Mouse (Mus musculus): ENCODE results near the gene Peak1. TPM values are rescaled to one million over a fixed set of nuclear protein-coding genes. Genes with fewer than 3 reads are reported as not detected.

The Peak1 gene
- polyA plus RNA-seq, 1 experiment from 2014 or later = 5.5 TPM

GRCm38 (mm10) chr9:56418738-56419239 lies 922 bp upstream of the Peak1 start:
- peak; percentile 37 for ATAC-seq
- Histone ChIP-seq H3K9me3 (ENCODE audit: control insufficient read depth, low read length) (no peaks in the 10 kb centered on the region), H3K36me3 (ENCODE audit: control insufficient read depth, insufficient read depth) (no peaks in the 10 kb centered on the region), H3K27me3 (replicated peaks; ENCODE audit: control insufficient read depth, insufficient read depth, low read length) (no peaks in the 10 kb centered on the region), H3K4me2 (ENCODE audit: low read length) (peak overlapping the region; percentile 87), H3K4me1 (replicated peaks; ENCODE audit: control insufficient read depth, insufficient read depth, low read length) (peaks cover 35% of the 10 kb centered on the region), H3K27ac (ENCODE audit: low read length) (peak overlapping the region; percentile 98), H3K9ac (replicated peaks; ENCODE audit: low read depth, low read length) (peak overlapping the region; percentile 86), H3K4me3 (replicated peaks; ENCODE audit: low read length) (peak overlapping the region; percentile 78)
- WGBS = 0% methylated on average over 11 of the region's 11 CpGs

DNA sequence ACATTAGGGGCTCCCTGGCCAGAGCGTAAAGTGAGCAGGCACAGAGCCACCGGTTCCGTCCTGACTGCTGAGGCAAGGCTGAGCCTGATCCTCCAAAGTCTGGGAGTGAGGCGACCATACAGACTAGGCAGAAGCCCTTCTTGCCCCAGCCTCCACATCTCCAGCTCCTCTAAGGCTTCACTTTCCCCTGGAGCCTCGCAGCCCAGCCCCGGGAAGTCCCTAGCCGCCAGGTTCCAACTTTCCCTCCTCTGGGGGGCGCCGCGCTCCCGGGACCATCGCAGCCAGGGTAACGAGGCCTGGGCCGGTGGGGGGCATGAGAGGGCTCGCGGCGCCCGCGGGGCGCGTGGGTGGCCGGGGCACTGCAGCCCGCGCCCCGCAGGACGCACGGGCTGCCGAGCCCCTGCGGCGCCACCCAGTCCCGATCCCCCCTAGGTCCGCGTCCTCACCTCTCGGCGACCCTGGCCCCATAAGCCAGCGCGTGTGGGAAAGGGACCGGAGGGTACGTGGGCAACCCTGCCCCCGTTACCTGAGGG lies 386 bp downstream of the Peak1 start:
- H3K27me3 ChIP-seq (replicated peaks; ENCODE audit: control insufficient read depth, insufficient read depth, low read length) = no peaks in the 10 kb centered on the region
- H3K4me3 ChIP-seq (replicated peaks; ENCODE audit: low read length) = peak overlapping the region; percentile 78
- H3K4me2 ChIP-seq (ENCODE audit: low read length) = peak overlapping the region; percentile 87
- peak overlapping the region; percentile 76 for H3K9ac ChIP-seq (replicated peaks; ENCODE audit: low read depth, low read length)
- ATAC-seq = peak; percentile 29; the same call in 1 of the 2 replicates
- H3K9me3 ChIP-seq (ENCODE audit: control insufficient read depth, low read length) = no peaks in the 10 kb centered on the region
- H3K27ac ChIP-seq (ENCODE audit: low read length) = peak overlapping the region; percentile 83
- H3K36me3 ChIP-seq (ENCODE audit: control insufficient read depth, insufficient read depth) = no peaks in the 10 kb centered on the region
- under 1% methylated on average over 40 of the region's 40 CpGs for WGBS
- H3K4me1 ChIP-seq (replicated peaks; ENCODE audit: control insufficient read depth, insufficient read depth, low read length) = peaks cover 28% of the 10 kb centered on the region

GRCm38 (mm10) chr9:56415935-56416607 lies 1.8 kb downstream of the Peak1 start:
- H3K4me1 ChIP-seq (replicated peaks; ENCODE audit: control insufficient read depth, insufficient read depth, low read length) = peaks cover 24% of the 10 kb centered on the region
- H3K4me3 ChIP-seq (replicated peaks; ENCODE audit: low read length) = no peak overlapping the region
- no peaks in the 10 kb centered on the region for H3K9me3 ChIP-seq (ENCODE audit: control insufficient read depth, low read length)
- no peak overlapping the region for H3K4me2 ChIP-seq (ENCODE audit: low read length)
- H3K9ac ChIP-seq (replicated peaks; ENCODE audit: low read depth, low read length) = no peak overlapping the region
- 48% methylated on average over 4 of the region's 4 CpGs for WGBS
- no peak overlapping the region for H3K27ac ChIP-seq (ENCODE audit: low read length)
- H3K27me3 ChIP-seq (replicated peaks; ENCODE audit: control insufficient read depth, insufficient read depth, low read length) = no peaks in the 10 kb centered on the region
- no peak for ATAC-seq
- H3K36me3 ChIP-seq (ENCODE audit: control insufficient read depth, insufficient read depth) = no peaks in the 10 kb centered on the region

DNA sequence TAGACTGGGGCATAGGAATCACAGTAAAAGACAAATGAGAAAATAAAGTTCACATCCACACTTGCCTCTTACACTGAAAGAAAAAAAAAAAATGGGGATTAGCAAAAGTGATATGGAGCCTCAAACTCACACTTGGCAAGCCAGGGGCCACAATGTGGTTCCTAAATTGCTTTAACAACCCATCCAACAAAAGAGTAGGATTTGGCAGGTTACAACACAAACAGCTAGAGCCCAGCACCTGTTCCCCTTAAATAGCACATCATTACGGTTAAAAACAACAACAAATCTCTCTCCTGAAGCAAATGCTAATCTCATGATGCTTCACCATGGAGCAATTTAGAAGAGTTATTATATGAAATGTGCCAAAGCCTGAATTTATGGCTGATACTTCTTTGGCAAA lies 2.5 kb downstream of the Peak1 start:
- H3K27me3 ChIP-seq (replicated peaks; ENCODE audit: control insufficient read depth, insufficient read depth, low read length) = no peaks in the 10 kb centered on the region
- 29% methylated on average over 1 of the region's 1 CpGs for WGBS
- no peak overlapping the region for H3K9ac ChIP-seq (replicated peaks; ENCODE audit: low read depth, low read length)
- peaks cover 19% of the 10 kb centered on the region for H3K4me1 ChIP-seq (replicated peaks; ENCODE audit: control insufficient read depth, insufficient read depth, low read length)
- H3K27ac ChIP-seq (ENCODE audit: low read length) = no peak overlapping the region
- H3K4me2 ChIP-seq (ENCODE audit: low read length) = no peak overlapping the region
- H3K9me3 ChIP-seq (ENCODE audit: control insufficient read depth, low read length) = no peaks in the 10 kb centered on the region
- ATAC-seq = no peak
- no peak overlapping the region for H3K4me3 ChIP-seq (replicated peaks; ENCODE audit: low read length)
- H3K36me3 ChIP-seq (ENCODE audit: control insufficient read depth, insufficient read depth) = no peaks in the 10 kb centered on the region

DNA sequence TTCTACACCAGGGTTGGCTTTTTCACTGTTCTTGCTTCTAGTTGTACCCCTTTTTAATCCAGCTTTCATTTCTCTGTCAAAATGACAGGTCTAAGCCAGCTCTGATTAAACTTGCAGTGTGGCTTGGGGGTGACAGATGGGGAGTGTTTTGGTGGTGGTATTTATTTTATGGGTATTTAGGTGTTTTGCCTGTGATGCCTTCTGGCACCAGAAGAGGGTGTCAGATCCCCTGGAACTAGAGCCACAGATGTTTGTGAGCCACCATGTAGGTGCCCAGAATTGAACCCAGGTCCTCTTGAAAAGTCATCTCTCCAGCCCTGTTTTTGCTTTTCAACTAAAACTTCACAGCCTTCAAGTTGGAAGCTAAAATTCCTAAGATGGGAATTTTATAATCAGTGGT lies 3.5 kb downstream of the Peak1 start:
- ATAC-seq = no peak
- no peaks in the 10 kb centered on the region for H3K9me3 ChIP-seq (ENCODE audit: control insufficient read depth, low read length)
- H3K27ac ChIP-seq (ENCODE audit: low read length) = no peak overlapping the region
- no peak overlapping the region for H3K9ac ChIP-seq (replicated peaks; ENCODE audit: low read depth, low read length)
- peaks cover 11% of the 10 kb centered on the region for H3K4me1 ChIP-seq (replicated peaks; ENCODE audit: control insufficient read depth, insufficient read depth, low read length)
- no peak overlapping the region for H3K4me2 ChIP-seq (ENCODE audit: low read length)
- H3K27me3 ChIP-seq (replicated peaks; ENCODE audit: control insufficient read depth, insufficient read depth, low read length) = no peaks in the 10 kb centered on the region
- no peaks in the 10 kb centered on the region for H3K36me3 ChIP-seq (ENCODE audit: control insufficient read depth, insufficient read depth)
- no peak overlapping the region for H3K4me3 ChIP-seq (replicated peaks; ENCODE audit: low read length)

DNA sequence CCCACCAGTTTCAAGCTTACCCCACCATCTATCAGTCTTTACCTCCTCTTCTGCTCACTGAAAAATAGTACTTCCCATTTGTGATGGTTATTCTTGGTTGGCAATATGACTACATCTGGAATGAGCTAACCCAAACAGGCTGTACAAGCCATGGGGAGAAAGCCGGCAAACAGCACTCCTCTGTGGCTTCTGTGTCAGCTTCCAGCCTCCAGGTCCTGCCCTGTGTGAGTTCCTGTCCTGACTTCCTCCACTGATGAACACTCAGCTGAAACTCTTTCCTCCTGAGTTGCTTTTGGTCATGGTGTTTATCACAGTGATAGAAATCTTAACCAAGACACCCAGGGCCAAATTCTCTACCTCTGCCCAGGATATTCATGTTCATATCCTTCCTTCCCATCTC lies 5.2 kb downstream of the Peak1 start:
- Histone ChIP-seq H3K9me3 (ENCODE audit: control insufficient read depth, low read length) (no peaks in the 10 kb centered on the region), H3K4me1 (replicated peaks; ENCODE audit: control insufficient read depth, insufficient read depth, low read length) (peaks cover 9% of the 10 kb centered on the region), H3K27ac (ENCODE audit: low read length) (no peak overlapping the region), H3K4me3 (replicated peaks; ENCODE audit: low read length) (no peak overlapping the region), H3K36me3 (ENCODE audit: control insufficient read depth, insufficient read depth) (no peaks in the 10 kb centered on the region), H3K9ac (replicated peaks; ENCODE audit: low read depth, low read length) (no peak overlapping the region), H3K27me3 (replicated peaks; ENCODE audit: control insufficient read depth, insufficient read depth, low read length) (no peaks in the 10 kb centered on the region), H3K4me2 (ENCODE audit: low read length) (no peak overlapping the region)
- no peak for ATAC-seq
- WGBS = 55% methylated on average over 1 of the region's 1 CpGs

DNA sequence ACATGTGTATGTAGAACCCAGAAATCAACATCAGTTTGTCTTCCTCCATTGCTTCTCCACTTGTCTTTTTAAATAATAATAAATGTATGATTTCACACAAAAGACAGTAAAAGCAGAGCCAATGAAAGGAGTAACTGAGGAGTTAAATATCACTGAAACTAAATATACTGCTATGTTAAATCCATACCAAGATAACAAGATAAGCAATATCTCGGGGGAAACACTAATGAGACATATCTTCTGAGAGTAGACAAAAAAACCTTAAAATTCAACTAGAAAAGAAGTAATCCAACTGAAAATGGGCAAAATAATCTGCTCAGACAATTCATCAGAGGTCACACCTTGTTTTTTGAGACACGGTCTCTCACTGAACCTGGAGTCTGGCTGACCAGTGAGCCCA lies 7.9 kb downstream of the Peak1 start:
- Histone ChIP-seq H3K9me3 (ENCODE audit: control insufficient read depth, low read length) (no peaks in the 10 kb centered on the region), H3K9ac (replicated peaks; ENCODE audit: low read depth, low read length) (no peak overlapping the region), H3K36me3 (ENCODE audit: control insufficient read depth, insufficient read depth) (no peaks in the 10 kb centered on the region), H3K4me1 (replicated peaks; ENCODE audit: control insufficient read depth, insufficient read depth, low read length) (no peaks in the 10 kb centered on the region), H3K4me3 (replicated peaks; ENCODE audit: low read length) (no peak overlapping the region), H3K4me2 (ENCODE audit: low read length) (no peak overlapping the region), H3K27me3 (replicated peaks; ENCODE audit: control insufficient read depth, insufficient read depth, low read length) (no peaks in the 10 kb centered on the region), H3K27ac (ENCODE audit: low read length) (no peak overlapping the region)
- 89% methylated on average over 2 of the region's 2 CpGs for WGBS
- no peak for ATAC-seq

DNA sequence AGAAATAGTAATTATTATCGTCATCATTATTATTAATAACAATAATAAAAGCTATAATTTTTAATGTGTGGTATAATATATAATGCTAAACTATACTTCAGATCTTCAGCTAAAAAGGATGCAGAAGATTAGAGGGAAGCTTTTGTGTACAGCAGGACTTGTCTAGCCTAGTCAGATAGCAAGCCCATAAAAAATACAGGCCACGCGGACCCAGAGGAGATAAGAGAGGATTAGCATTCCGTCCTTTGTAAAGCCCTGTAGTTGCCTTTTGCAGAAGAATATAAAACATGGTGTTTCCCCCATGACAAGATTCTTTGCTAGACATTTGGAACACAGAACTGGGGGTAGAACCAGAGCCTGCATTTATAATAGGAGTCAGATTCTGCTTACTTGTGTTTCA lies 13.2 kb downstream of the Peak1 start:
- no peak for ATAC-seq
- Histone ChIP-seq H3K4me2 (ENCODE audit: low read length) (no peak overlapping the region), H3K9ac (replicated peaks; ENCODE audit: low read depth, low read length) (no peak overlapping the region), H3K9me3 (ENCODE audit: control insufficient read depth, low read length) (no peaks in the 10 kb centered on the region), H3K36me3 (ENCODE audit: control insufficient read depth, insufficient read depth) (no peaks in the 10 kb centered on the region), H3K4me3 (replicated peaks; ENCODE audit: low read length) (no peak overlapping the region), H3K4me1 (replicated peaks; ENCODE audit: control insufficient read depth, insufficient read depth, low read length) (no peaks in the 10 kb centered on the region), H3K27ac (ENCODE audit: low read length) (no peak overlapping the region), H3K27me3 (replicated peaks; ENCODE audit: control insufficient read depth, insufficient read depth, low read length) (no peaks in the 10 kb centered on the region)
- 60% methylated on average over 4 of the region's 4 CpGs for WGBS

- no peak overlapping the region for H3K27ac ChIP-seq (ENCODE audit: low read length)
- H3K4me2 ChIP-seq (ENCODE audit: low read length) = no peak overlapping the region
- H3K27me3 ChIP-seq (replicated peaks; ENCODE audit: control insufficient read depth, insufficient read depth, low read length) = no peaks in the 10 kb centered on the region
- 67% methylated on average over 1 of the region's 1 CpGs for WGBS
- no peak for ATAC-seq
- no peaks in the 10 kb centered on the region for H3K36me3 ChIP-seq (ENCODE audit: control insufficient read depth, insufficient read depth)
- H3K9ac ChIP-seq (replicated peaks; ENCODE audit: low read depth, low read length) = no peak overlapping the region
- H3K9me3 ChIP-seq (ENCODE audit: control insufficient read depth, low read length) = no peaks in the 10 kb centered on the region
- H3K4me3 ChIP-seq (replicated peaks; ENCODE audit: low read length) = no peak overlapping the region
- H3K4me1 ChIP-seq (replicated peaks; ENCODE audit: control insufficient read depth, insufficient read depth, low read length) = no peaks in the 10 kb centered on the region
Observed at GRCm38 (mm10) chr9:56396306-56396705, 21.6 kb downstream of the Peak1 start.

Data from forebrain, embryonic 16.5 days (tissue).